Mouse (Mus musculus): ENCODE measurements around the gene Foxo1. TPM values are rescaled to one million over a fixed set of nuclear protein-coding genes. Genes with fewer than 3 reads are reported as not detected.

The Foxo1 gene
- polyA plus RNA-seq, 1 experiment from 2014 or later = 2.6 TPM

DNA sequence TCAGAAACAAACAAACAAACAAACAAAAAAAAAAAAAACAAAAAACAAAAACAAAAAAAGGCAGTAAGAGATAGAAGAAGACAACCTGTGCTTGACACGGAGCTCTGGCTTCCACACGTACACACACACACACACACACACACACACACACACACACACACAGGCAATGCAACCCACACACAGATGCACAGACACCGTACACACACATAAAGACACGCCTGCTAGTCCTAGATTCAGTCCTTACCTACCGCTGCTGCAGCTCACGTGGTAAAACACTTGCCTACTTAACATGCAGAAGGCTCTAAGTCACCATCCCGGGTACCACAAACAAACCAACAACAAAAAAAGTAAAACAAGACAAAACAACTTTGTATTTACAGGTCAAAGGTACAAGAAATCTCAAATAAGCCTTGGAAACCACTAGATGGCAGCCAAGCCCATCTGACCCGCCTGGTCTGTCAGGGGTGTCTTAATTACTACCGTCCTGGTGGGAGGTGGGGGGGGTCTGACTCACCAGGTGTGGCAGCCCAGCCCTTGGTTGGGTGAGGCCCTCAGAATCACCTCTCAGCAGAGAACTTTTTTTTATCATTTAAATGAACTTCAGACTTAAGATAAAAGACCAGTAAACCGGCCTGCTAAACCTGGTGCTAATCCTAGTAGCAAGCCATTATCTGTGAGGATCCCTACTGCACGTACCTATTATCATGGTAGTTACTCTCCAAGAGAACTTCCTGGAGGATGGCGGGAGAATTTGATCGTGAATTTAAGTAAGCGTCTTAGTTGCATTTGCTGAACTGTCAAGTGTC, 14.3 kb upstream of the Foxo1 start:
- no peak overlapping the region for H3K4me3 ChIP-seq (replicated peaks)
- WGBS = 18% methylated on average over 14 of the region's 14 CpGs
- H3K27me3 ChIP-seq = peaks cover 20% of the 10 kb centered on the region
- no peak overlapping the region for H3K9ac ChIP-seq (replicated peaks)
- peaks cover 4% of the 10 kb centered on the region; the same call in 1 of the 2 replicates for H3K4me1 ChIP-seq (replicated peaks)
- H3K36me3 ChIP-seq = no peaks in the 10 kb centered on the region
- no peak overlapping the region for H3K4me2 ChIP-seq (replicated peaks)
- H3K27ac ChIP-seq = no peak overlapping the region
- H3K9me3 ChIP-seq = no peaks in the 10 kb centered on the region
- ATAC-seq = no peak

DNA sequence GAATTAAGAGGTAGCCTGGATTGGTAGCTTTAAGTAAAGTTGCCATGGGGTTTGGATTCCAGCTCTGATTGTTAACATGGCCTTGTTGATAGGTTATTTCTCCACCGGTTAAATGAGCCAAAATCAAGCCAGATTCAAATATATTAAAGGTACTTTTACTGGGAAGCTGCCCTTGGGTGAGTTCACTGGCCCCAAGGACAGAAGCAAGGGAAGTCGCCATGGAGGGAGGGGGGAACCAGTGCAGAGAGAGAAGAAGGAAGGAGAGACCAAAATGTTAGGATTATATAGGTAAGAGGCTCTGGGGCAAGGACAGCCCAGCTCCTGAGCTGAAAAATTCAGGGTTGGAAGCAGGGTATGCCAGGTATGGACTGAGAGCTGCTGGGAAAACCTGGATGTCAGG, 13.6 kb upstream of the Foxo1 start:
- H3K4me3 ChIP-seq (replicated peaks) = no peak overlapping the region
- H3K36me3 ChIP-seq = no peaks in the 10 kb centered on the region
- no peak overlapping the region for H3K9ac ChIP-seq (replicated peaks)
- no peak for ATAC-seq
- 10% methylated on average over 2 of the region's 2 CpGs for WGBS
- no peaks in the 10 kb centered on the region for H3K9me3 ChIP-seq
- H3K4me1 ChIP-seq (replicated peaks) = peaks cover 4% of the 10 kb centered on the region; the same call in 1 of the 2 replicates
- no peak overlapping the region for H3K4me2 ChIP-seq (replicated peaks)
- H3K27me3 ChIP-seq = peaks cover 26% of the 10 kb centered on the region
- no peak overlapping the region for H3K27ac ChIP-seq

- Histone ChIP-seq H3K4me3 (replicated peaks) (no peak overlapping the region), H3K9ac (replicated peaks) (no peak overlapping the region), H3K9me3 (no peaks in the 10 kb centered on the region), H3K4me1 (replicated peaks) (peaks cover 4% of the 10 kb centered on the region; the same call in 1 of the 2 replicates), H3K4me2 (replicated peaks) (peak overlapping the region; percentile 44), H3K36me3 (no peaks in the 10 kb centered on the region), H3K27me3 (peaks cover 51% of the 10 kb centered on the region), H3K27ac (no peak overlapping the region)
- 15% methylated on average over 18 of the region's 18 CpGs for WGBS
- peak; percentile 85 for ATAC-seq
These were observed 10.2 kb upstream of the Foxo1 start for GRCm38 (mm10) chr3:52257782-52258441.

DNA sequence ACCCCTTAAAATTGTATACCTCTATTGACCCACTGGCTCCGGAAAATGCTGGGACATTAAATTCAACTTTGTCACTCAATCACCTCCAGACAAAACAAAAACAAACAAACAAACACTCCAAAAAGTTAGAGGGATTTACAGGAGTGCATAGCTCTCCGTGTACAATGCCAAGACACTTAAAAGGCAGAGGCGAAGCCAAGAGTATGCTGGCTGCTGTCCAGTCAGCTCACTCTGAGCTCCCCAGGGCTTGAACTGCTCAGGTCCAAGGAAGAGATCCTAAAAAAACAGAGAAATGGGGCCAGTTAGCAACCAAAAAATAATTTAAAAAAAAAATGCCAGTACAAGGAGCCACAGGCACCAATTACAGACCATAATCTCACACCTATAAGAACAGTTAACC, 9.6 kb upstream of the Foxo1 start:
- H3K36me3 ChIP-seq = no peaks in the 10 kb centered on the region
- H3K27me3 ChIP-seq = peaks cover 53% of the 10 kb centered on the region
- 51% methylated on average over 3 of the region's 3 CpGs for WGBS
- no peaks in the 10 kb centered on the region for H3K9me3 ChIP-seq
- no peak overlapping the region for H3K27ac ChIP-seq
- H3K9ac ChIP-seq (replicated peaks) = no peak overlapping the region
- no peak for ATAC-seq
- H3K4me1 ChIP-seq (replicated peaks) = peaks cover 4% of the 10 kb centered on the region; the same call in 1 of the 2 replicates
- H3K4me2 ChIP-seq (replicated peaks) = no peak overlapping the region
- H3K4me3 ChIP-seq (replicated peaks) = no peak overlapping the region

DNA sequence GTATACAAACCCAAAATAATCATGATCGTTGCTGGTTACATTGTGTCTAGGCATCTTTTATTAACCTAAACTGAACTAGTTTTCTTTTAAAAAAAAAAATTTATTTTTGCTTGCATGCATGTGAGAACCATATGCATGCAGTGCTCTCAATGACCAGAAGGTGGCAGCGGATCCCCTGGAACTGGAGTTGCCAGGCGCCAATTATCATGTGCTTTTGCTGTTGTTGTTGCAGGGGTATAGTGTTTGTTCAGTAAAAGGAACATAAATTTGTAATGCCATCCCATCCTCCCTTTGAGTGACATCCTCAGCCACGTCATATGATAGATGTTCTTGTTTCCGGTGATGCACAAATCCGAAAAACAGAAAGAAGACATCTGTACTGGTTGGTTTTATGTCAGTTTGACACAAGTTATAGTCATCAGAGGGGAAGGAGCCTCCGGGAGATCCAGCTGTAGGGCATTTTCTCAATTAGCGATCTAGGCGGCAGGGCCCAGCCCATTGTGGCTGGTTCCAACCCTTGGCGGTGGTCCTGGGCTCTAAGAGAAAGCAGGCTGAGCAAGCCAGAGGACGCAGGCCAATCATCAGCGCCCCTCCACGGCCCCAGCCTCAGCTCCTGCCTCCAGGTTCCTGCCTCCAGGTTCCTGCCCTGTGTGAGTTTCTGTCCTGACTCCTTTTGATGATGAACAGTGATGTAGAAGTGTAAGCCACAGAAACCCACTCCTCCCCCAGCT, 5.5 kb upstream of the Foxo1 start:
- H3K4me1 ChIP-seq (replicated peaks) = peaks cover 15% of the 10 kb centered on the region
- WGBS = 46% methylated on average over 13 of the region's 13 CpGs
- H3K4me3 ChIP-seq (replicated peaks) = no peak overlapping the region
- H3K9ac ChIP-seq (replicated peaks) = no peak overlapping the region
- peaks cover 81% of the 10 kb centered on the region for H3K27me3 ChIP-seq
- 0 out of 2 replicates have a peak, but pooled peaks have one; percentile 56 for ATAC-seq
- H3K27ac ChIP-seq = no peak overlapping the region
- no peaks in the 10 kb centered on the region for H3K36me3 ChIP-seq
- no peaks in the 10 kb centered on the region for H3K9me3 ChIP-seq
- H3K4me2 ChIP-seq (replicated peaks) = no peak overlapping the region

- Histone ChIP-seq H3K27me3 (peaks cover 79% of the 10 kb centered on the region), H3K4me3 (replicated peaks) (no peak overlapping the region), H3K9ac (replicated peaks) (no peak overlapping the region), H3K9me3 (no peaks in the 10 kb centered on the region), H3K4me1 (replicated peaks) (peaks cover 20% of the 10 kb centered on the region), H3K4me2 (replicated peaks) (no peak overlapping the region), H3K36me3 (no peaks in the 10 kb centered on the region), H3K27ac (no peak overlapping the region)
- no peak for ATAC-seq
- 91% methylated on average over 8 of the region's 8 CpGs for WGBS
These were observed 3.8 kb upstream of the Foxo1 start for GRCm38 (mm10) chr3:52264354-52264753.

DNA sequence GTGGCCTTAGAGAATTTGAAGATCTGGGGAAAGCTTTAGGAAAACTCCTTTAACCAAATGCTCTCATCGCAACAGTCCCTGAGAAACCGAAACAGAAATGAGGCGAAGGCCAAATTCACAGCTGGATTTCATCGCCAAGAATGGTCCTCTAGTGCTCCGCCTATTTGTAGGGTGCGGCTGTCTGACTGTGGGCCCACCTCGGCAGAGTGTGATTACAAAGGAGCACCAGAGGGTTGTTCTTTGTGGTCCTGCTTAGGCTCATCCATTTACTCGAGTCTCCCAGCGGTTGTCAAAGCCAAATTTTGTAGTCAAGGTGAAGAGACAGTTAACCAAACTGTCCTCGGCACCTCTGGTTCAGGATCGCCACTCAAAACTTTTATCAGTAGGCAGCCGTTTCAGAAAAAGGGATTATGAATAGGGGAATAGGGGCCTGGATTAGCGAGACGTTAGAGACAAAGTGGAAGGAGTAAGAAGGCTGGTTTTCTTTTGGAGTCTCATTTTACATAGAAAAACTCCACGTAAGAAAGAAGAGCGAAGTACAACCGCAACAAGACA, 1.5 kb upstream of the Foxo1 start:
- H3K4me3 ChIP-seq (replicated peaks) = peak overlapping the region; percentile 74; the same call in 1 of the 2 replicates
- no peak for ATAC-seq
- WGBS = 7% methylated on average over 17 of the region's 17 CpGs

DNA sequence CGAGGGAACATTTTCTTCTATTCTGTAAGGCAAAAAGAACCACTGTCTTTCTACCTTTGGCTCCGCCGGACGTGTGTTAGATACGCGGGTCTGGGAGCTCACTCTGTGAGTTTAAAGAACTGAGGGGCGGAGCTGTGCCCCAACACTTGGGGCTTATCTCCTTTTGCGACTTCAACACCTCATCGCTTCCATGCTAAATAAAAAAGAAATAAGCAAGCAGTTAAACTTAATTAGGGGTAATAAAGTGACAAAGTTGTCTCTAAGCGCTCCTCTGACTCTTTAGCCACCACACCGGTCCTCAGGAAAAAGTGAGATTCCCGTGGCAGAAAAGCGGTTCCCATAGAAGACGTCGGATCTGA, 864 bp upstream of the Foxo1 start:
- no peak for ATAC-seq
- peaks cover 83% of the 10 kb centered on the region for H3K27me3 ChIP-seq
- no peaks in the 10 kb centered on the region for H3K36me3 ChIP-seq
- whole genome bisulfite sequencing = 0% methylated on average over 15 of the region's 15 CpGs
- no peak overlapping the region for H3K27ac ChIP-seq
- peak overlapping the region; percentile 88 for H3K4me2 ChIP-seq (replicated peaks)
- H3K4me3 ChIP-seq (replicated peaks) = peak overlapping the region; percentile 74
- peak overlapping the region; percentile 54 for H3K9ac ChIP-seq (replicated peaks)
- peaks cover 32% of the 10 kb centered on the region for H3K4me1 ChIP-seq (replicated peaks)
- H3K9me3 ChIP-seq = no peaks in the 10 kb centered on the region

More for the DNA sequence above, 1.5 kb upstream of the Foxo1 start:
- peaks cover 32% of the 10 kb centered on the region for H3K4me1 ChIP-seq (replicated peaks)
- no peaks in the 10 kb centered on the region for H3K9me3 ChIP-seq
- H3K27me3 ChIP-seq = peaks cover 80% of the 10 kb centered on the region
- H3K27ac ChIP-seq = no peak overlapping the region
- H3K9ac ChIP-seq (replicated peaks) = no peak overlapping the region
- no peaks in the 10 kb centered on the region for H3K36me3 ChIP-seq
- peak overlapping the region; percentile 88 for H3K4me2 ChIP-seq (replicated peaks)

DNA sequence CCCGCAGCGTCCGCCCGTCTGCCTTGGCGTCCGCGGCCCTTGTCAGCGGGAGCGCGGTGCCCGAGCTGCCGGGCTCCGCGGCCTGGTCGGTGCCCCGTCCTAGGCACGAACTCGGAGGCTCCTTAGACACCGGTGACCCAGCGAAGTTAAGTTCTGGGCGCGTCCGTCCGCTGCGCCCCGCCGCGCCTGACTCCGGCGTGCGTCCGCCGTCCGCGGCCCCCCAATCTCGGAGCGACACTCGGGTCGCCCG, 276 bp downstream of the Foxo1 start:
- H3K36me3 ChIP-seq = no peaks in the 10 kb centered on the region
- no peak overlapping the region for H3K27ac ChIP-seq
- H3K4me1 ChIP-seq (replicated peaks) = peaks cover 32% of the 10 kb centered on the region
- H3K9me3 ChIP-seq = no peaks in the 10 kb centered on the region
- H3K27me3 ChIP-seq = peaks cover 81% of the 10 kb centered on the region
- WGBS = 0% methylated on average over 38 of the region's 40 CpGs
- peak overlapping the region; percentile 67 for H3K9ac ChIP-seq (replicated peaks)
- ATAC-seq = no peak; the same call in 1 of the 2 replicates
- H3K4me3 ChIP-seq (replicated peaks) = peak overlapping the region; percentile 74
- H3K4me2 ChIP-seq (replicated peaks) = peak overlapping the region; percentile 88

GRCm38 (mm10) chr3:52268737-52269513, 789 bp downstream of the Foxo1 start:
- peak; percentile 66 for ATAC-seq
- WGBS = under 1% methylated on average over 88 of the region's 89 CpGs
- Histone ChIP-seq H3K27ac (no peak overlapping the region), H3K4me3 (replicated peaks) (peak overlapping the region; percentile 74), H3K4me1 (replicated peaks) (peaks cover 32% of the 10 kb centered on the region), H3K4me2 (replicated peaks) (peak overlapping the region; percentile 88), H3K36me3 (no peaks in the 10 kb centered on the region), H3K9ac (replicated peaks) (peak overlapping the region; percentile 67), H3K9me3 (no peaks in the 10 kb centered on the region), H3K27me3 (peaks cover 79% of the 10 kb centered on the region)

DNA sequence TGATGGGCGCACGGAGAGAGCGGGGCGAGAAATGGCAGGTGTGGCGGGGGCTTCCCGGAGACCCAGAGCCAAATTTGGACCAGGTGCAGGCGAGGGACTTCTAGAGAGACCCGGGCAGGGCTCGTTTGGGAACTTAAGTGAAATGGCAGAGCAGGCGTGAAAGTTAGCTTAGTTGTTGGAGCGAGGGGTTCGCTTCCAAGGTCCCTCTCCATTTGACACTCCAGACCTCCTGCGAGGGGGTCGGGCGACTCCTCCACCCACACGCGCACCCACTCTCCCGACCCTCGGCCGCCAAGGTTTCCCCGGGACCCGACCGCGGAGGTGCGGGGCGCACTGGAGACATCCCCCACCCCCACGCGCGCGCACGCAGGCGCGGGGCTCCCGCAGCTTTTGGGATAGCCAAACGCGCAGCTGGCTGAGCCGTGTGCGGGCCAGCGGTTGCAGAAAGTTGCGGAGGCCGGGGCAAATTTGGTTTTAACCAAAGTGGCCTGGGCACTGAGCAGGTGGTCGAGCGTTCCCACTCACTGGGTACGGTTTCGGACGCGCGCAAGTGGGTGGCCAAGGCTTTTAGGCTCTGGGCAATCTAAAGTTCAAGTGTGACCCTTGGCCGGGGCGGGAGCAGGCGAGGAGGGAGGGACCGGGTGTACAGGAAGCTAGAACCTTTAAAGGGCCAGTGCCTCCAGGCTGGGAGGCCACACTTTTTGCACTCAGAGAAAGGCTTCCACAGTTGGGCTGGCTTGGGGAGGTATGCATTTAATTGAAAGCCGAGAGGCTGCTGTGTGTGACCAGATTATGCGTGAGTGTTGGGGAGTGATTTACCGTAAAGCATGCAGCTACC, 1.6 kb downstream of the Foxo1 start:
- Histone ChIP-seq H3K4me1 (replicated peaks) (peaks cover 32% of the 10 kb centered on the region), H3K36me3 (no peaks in the 10 kb centered on the region), H3K9ac (replicated peaks) (peak overlapping the region; percentile 67), H3K27ac (no peak overlapping the region), H3K27me3 (peaks cover 73% of the 10 kb centered on the region), H3K4me3 (replicated peaks) (peak overlapping the region; percentile 74), H3K4me2 (replicated peaks) (peak overlapping the region; percentile 88), H3K9me3 (no peaks in the 10 kb centered on the region)
- under 1% methylated on average over 55 of the region's 55 CpGs for WGBS
- ATAC-seq = no peak

Data from midbrain, embryonic 13.5 days (tissue).